Mouse (Mus musculus): ENCODE results near the gene Gab1. TPM values are rescaled to one million over a fixed set of nuclear protein-coding genes. Genes with fewer than 3 reads are reported as not detected.

Gab1 gene
- total RNA-seq (2021) (10 to 100 TPM; 15.1 to 16.2 TPM), polyA plus RNA-seq (2012; rRNA removed) (11.9 and 13.1 TPM in 2 replicates)
- long read RNA-seq, full-length matches to known transcripts: 1 of 2 reads
- long read RNA-seq, partial matches to known transcripts: 0 of 2 reads
- long read RNA-seq, other reads (novel, unspliced or antisense): 1 of 2 reads

- peak; percentile 94 for DNase-seq
Measured at GRCm38 (mm10) chr8:80880196-80881106, at the start of gene Gab1. TSS of gene Gab1 (minus strand) at chr8:80880519.

- DNase-seq: no peak
Measured at GRCm38 (mm10) chr8:80928770-80929169, 48.5 kb upstream of the Gab1 start.

GRCm38 (mm10) chr8:80923794-80924316, 43.5 kb upstream of the Gab1 start:
- no peak for DNase-seq

GRCm38 (mm10) chr8:80922642-80923041, 42.3 kb upstream of the Gab1 start:
- DNase-seq: peak; percentile 69

GRCm38 (mm10) chr8:80919130-80919529, 38.8 kb upstream of the Gab1 start:
- no peak for DNase-seq

GRCm38 (mm10) chr8:80918531-80918930, 38.2 kb upstream of the Gab1 start:
- DNase-seq: no peak

GRCm38 (mm10) chr8:80916463-80917235, 36.3 kb upstream of the Gab1 start:
- DNase-seq: no peak

- DNase-seq: peak; percentile 58
Measured at GRCm38 (mm10) chr8:80913016-80913748, 32.9 kb upstream of the Gab1 start.

- no peak for DNase-seq
Measured at GRCm38 (mm10) chr8:80911400-80911799, 31.1 kb upstream of the Gab1 start.

- peak; percentile 11 for DNase-seq
Measured at GRCm38 (mm10) chr8:80908262-80908907, 28.1 kb upstream of the Gab1 start.

GRCm38 (mm10) chr8:80902354-80902753, 22.0 kb upstream of the Gab1 start:
- DNase-seq: no peak

GRCm38 (mm10) chr8:80899364-80899763, 19.0 kb upstream of the Gab1 start:
- DNase-seq: no peak

GRCm38 (mm10) chr8:80896026-80896425, 15.7 kb upstream of the Gab1 start:
- no peak for DNase-seq

GRCm38 (mm10) chr8:80895397-80895796, 15.1 kb upstream of the Gab1 start:
- no peak for DNase-seq

- no peak for DNase-seq
Measured at GRCm38 (mm10) chr8:80894528-80894927, 14.2 kb upstream of the Gab1 start.

- DNase-seq: peak; percentile 90
Measured at GRCm38 (mm10) chr8:80879426-80880195, 708 bp downstream of the Gab1 start.

GRCm38 (mm10) chr8:80878801-80879425, 1.4 kb downstream of the Gab1 start:
- DNase-seq: peak; percentile 86

GRCm38 (mm10) chr8:80878146-80878545, 2.2 kb downstream of the Gab1 start:
- DNase-seq: no peak

- no peak for DNase-seq
Measured at GRCm38 (mm10) chr8:80875537-80875936, 4.8 kb downstream of the Gab1 start.
